Mouse (Mus musculus) liver, postnatal 0 days (tissue): ENCODE measurements around the gene Agrp. TPM values are rescaled to one million over a fixed set of nuclear protein-coding genes. Genes with fewer than 3 reads are reported as not detected.
"Not testable (repeated sequence)": the region's sequence is repeated elsewhere in the genome, so short reads cannot be mapped to it uniquely, and the experiment has no call there.

ENCODE experiments used
- ATAC-seq: fragments of 200-750 bp; cut with Nextera tagmentation; 2 replicates; pipeline ENCODE4 v1.8.0; 2017; ENCODE audit warnings: mild to moderate bottlenecking, moderate library complexity
- DNase-seq: peaks from one replicate; pipeline ENCODE4 v3.0.0-alpha.2; 2016
- H3K27ac ChIP-seq: fragments of 300-500 bp; sonication (generic); 2 replicates; pipeline ENCODE4 v1.5.1; 2014; ENCODE audit warnings: antibody characterized with exemption, moderate library complexity, mild to moderate bottlenecking, low read depth
- H3K27me3 ChIP-seq: fragments of 300-500 bp; sonication (generic); 2 replicates; pipeline ENCODE4 v1.6.1; 2014; ENCODE audit warnings: low read length, control low read depth, mixed read lengths; ENCODE audit not compliant: insufficient read depth
- H3K36me3 ChIP-seq: fragments of 300-500 bp; sonication (generic); replicated peaks from 2 replicates; pipeline ENCODE4 v1.6.1; 2014; ENCODE audit warnings: mild to moderate bottlenecking, control low read depth, low read length, moderate library complexity, mixed read lengths; ENCODE audit not compliant: insufficient read depth
- H3K4me1 ChIP-seq: fragments of 300-500 bp; sonication (generic); 2 replicates; pipeline ENCODE4 v1.6.1; 2014; ENCODE audit warnings: antibody characterized with exemption, mild to moderate bottlenecking, control low read depth; ENCODE audit not compliant: insufficient read depth
- H3K4me2 ChIP-seq: fragments of 300-500 bp; sonication (generic); 2 replicates; pipeline ENCODE4 v1.6.1; 2014; ENCODE audit warnings: low read depth, mild to moderate bottlenecking, low read length, moderate library complexity, mixed read lengths
- H3K4me3 ChIP-seq: fragments of 300-500 bp; sonication (generic); 2 replicates; pipeline ENCODE4 v1.5.1; 2014; ENCODE audit warnings: low read depth, low read length
- H3K9ac ChIP-seq: fragments of 300-500 bp; sonication (generic); replicated peaks from 2 replicates; pipeline ENCODE4 v1.6.1; 2014; ENCODE audit warnings: mild to moderate bottlenecking, moderate library complexity
- H3K9me3 ChIP-seq: fragments of 300-500 bp; sonication (generic); 2 replicates; pipeline ENCODE4 v1.6.1; 2016; ENCODE audit warnings: mild to moderate bottlenecking, control low read depth, low read length, mixed read lengths
- CTCF ChIP-seq: sonication (generic); IDR thresholded peaks from 2 replicates; pipeline ENCODE4 v1.5.1; 2016; ENCODE audit warnings: antibody characterized with exemption, low read depth
- EP300 ChIP-seq: IDR thresholded peaks from 2 replicates; pipeline ENCODE4 v1.6.1; 2016; ENCODE audit warnings: antibody characterized with exemption, low read depth, mild to moderate bottlenecking
- WGBS: fragments of 180-500 bp; shearing (Covaris S2); extraction: QIAGEN DNeasy Blood & Tissue Kit; methylation state at CpG from one replicate; pipeline ENCODE4 v1.1.7; 2014; ENCODE audit not compliant: insufficient replicate concordance; 5-methylcytosine and 5-hydroxymethylcytosine counted together
- polyA plus RNA-seq: library from polyadenylated mRNA; unstranded; fragments of >200 nt; fragmentation: Nextera tagmentation; extraction: Ambion mirVana; gene quantifications from 2 replicates; pipeline ENCODE4 v1.2.1, GENCODE M21; 2015

The Agrp gene
- polyA plus RNA-seq, 1 experiment from 2014 or later: not detected

DNA sequence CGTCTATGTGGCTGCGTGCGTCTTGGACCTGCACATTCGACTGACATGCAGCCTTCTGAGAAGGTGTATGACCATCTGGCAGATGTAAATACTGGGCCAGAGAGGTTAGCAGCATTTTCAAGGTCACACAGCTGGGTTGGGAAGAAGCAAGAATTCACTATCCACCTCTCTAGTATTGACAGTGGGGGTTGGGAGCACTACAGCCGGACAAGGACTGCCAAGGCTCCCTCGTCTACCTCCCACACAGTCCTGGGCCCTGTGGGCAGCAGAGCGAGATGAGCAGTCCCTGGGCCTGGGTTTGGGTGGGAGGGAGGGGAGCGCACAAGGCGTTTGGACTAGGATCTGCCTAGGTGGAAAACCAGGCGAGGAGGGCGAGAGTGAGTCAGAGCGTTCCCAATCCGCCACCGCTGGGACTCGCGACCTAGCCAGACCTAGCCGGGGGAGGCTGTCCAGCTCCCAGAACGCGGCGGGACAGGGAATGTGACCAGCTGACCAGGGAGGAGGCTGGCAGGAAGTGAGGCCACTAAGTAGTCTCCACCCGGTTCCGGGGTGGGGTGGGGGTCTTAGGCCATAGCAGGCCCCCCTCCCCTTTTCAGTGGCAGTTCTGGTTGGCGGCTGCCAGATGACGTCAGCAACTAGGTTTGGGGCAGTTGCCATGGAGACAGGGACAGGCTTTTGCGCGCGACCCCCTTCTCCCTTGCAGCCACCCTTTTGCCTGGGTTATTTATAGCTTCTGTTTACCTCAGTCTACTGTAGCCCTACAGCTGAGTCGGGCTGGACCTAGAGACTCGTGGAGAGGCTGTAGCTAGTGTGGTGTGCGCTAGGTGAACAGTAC is 30.8 kb downstream of the Agrp start:
- under 1% methylated on average over 30 of the region's 30 CpGs for WGBS

DNA sequence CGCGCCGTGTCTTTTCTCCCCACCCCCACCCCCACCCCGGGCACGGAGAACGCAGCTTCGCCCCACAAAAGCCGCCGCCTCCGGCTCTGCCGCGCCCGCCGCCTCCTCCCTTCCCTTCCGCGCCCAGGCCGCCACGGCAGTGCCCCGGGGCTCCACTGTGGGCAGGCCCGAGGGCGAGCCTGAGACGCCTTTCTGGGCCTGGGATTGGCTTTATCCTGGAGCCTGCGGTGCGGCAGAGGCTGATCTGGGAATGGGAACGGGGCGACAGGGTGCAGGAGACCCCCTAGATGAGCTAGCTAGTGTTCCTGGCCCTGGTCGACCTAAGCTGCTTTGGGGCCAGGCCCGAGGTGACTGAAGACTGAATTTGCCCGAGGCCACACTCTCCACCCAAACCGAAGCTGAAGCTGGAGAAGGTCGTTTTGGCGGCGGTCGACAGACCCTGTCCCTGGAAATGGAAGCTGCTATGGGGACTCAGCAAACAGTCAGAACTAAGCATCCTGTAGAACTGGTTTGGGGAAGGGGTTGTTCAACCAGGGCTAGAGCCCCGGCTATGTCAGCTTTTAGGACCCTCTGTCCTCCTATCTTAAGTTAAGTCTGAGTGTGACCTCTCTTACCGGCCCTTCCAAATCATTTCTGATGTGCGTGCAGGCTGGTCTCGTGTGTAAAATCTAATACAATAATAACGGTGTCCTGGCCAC is 31.6 kb downstream of the Agrp start:
- Histone ChIP-seq H3K9me3 (no peaks in the 10 kb centered on the region), H3K27ac (peak overlapping the region; percentile 75), H3K4me3 (peak overlapping the region; percentile 88), H3K27me3 (no peaks in the 10 kb centered on the region), H3K4me2 (peak overlapping the region; percentile 97), H3K4me1 (peaks cover 40% of the 10 kb centered on the region), H3K36me3 (no peaks in the 10 kb centered on the region; the same call in 1 of the 2 replicates), H3K9ac (peak overlapping the region; percentile 88)
- peak; percentile 66 for DNase-seq
- peak; percentile 53 for ATAC-seq
- under 1% methylated on average over 27 of the region's 39 CpGs for WGBS
- no peak for TF ChIP-seq EP300

More for the DNA sequence above, 30.8 kb downstream of the Agrp start:
- Histone ChIP-seq H3K27ac (peak overlapping the region; percentile 75), H3K36me3 (no peaks in the 10 kb centered on the region; the same call in 1 of the 2 replicates), H3K4me1 (peaks cover 41% of the 10 kb centered on the region), H3K4me2 (peak overlapping the region; percentile 97), H3K4me3 (peak overlapping the region; percentile 88), H3K27me3 (no peaks in the 10 kb centered on the region), H3K9me3 (no peaks in the 10 kb centered on the region), H3K9ac (peak overlapping the region; percentile 88)
- DNase-seq: peak; percentile 78
- peak; percentile 61 for ATAC-seq
- TF ChIP-seq CTCF (no peak), EP300 (no peak)

DNA sequence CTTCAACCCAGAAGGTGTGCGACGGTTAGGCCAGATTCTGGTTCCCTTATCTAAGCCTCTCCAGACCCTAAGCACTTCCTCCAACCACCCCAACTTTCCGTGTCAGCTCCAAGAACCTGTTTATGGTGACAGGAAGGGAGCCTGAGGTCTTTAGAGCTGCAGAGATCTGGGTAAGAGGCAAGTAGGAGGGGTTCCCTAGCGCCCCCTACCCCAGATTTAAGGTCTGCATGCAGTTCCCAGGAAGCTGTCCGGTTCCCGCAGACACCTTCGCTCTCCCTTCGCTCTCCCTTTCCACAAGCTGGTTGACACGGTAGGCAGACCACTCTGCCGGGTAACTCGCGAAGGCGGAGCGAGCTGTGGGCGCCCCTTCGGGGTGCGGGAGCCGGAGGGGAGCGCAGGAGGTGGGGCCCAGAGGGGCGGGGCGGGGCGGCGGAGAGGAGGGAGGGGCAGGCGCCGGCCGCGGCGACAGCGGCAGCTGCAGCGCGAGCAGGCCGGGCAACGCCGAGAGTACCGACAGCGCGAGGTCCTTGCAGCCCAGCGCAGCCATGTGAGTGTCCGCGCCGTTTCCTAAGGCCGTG is 32.3 kb downstream of the Agrp start, which contains the start of gene Ripor1:
TSS of gene Ripor1 (plus strand) at position 452 of the 578 bp plus-strand sequence.
- Histone ChIP-seq H3K9ac (peak within 1 kb of the TSS; percentile 88), H3K27ac (peak within 1 kb of the TSS; percentile 75), H3K9me3 (no peaks in the 10 kb centered on the region), H3K4me3 (peak within 1 kb of the TSS; percentile 88), H3K4me2 (peak within 1 kb of the TSS; percentile 97), H3K36me3 (no peaks in the 10 kb centered on the region), H3K4me1 (peaks cover 38% of the 10 kb centered on the region), H3K27me3 (no peaks in the 10 kb centered on the region)
- ATAC-seq (peak; percentile 74), DNase-seq (peak; percentile 88)
- WGBS: 1% methylated on average over 40 of the region's 42 CpGs
- TF ChIP-seq CTCF (peak; percentile 61), EP300 (peak; percentile 85)

DNA sequence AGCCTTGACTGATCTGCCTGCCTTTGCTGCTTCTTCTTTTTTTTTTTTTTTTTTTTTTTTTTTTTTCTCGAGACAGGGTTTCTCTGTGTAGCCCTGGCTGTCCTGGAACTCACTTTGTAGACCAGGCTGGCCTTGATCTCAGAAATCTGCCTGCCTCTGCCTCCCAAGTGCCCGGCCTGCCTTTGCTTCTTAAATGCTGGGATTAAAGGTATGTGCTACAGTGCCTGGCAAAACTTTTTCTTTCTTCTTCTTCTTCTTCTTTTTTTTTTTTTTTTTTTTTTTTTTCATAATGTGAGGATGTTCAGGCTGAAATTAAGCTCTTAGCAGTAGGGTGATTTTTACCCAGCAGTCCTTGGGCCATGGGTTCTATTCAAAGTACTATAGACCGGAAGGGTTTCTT is 34.7 kb downstream of the Agrp start:
- not testable (repeated sequence) for ATAC-seq, H3K27me3 ChIP-seq, H3K9ac ChIP-seq, H3K4me2 ChIP-seq, DNase-seq, H3K36me3 ChIP-seq, H3K9me3 ChIP-seq, H3K27ac ChIP-seq, H3K4me3 ChIP-seq
- WGBS: 81% methylated on average over 2 of the region's 3 CpGs
- peaks cover 26% of the 10 kb centered on the region for H3K4me1 ChIP-seq

DNA sequence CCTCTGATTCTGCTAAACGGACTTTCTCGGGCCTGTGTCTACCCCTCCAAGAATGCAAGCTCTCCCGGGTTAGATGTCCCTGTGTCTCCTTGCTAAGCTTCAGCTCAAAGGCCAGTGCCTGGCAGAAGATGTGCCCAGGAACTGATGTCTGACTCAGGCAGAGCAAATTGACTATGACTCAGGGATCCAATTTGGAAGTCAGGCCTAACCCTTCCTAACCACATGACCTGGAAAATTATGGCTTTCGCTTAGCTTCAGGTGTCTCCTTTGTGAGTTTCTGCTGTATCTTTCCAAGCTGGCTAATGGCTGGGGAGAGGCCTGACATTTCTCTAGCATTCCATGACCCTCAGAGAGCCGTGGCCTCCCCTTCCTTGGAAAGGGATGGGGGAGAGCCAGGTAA is 35.9 kb downstream of the Agrp start:
- WGBS: 70% methylated on average over 5 of the region's 5 CpGs
- H3K4me1 ChIP-seq: peaks cover 18% of the 10 kb centered on the region
- H3K4me2 ChIP-seq: no peak overlapping the region
- no peaks in the 10 kb centered on the region for H3K36me3 ChIP-seq
- H3K27ac ChIP-seq: no peak overlapping the region
- no peaks in the 10 kb centered on the region for H3K27me3 ChIP-seq
- DNase-seq: no peak
- TF ChIP-seq CTCF: no peak
- TF ChIP-seq EP300: no peak
- H3K9me3 ChIP-seq: no peaks in the 10 kb centered on the region
- H3K4me3 ChIP-seq: no peak overlapping the region
- H3K9ac ChIP-seq: no peak overlapping the region
- no peak for ATAC-seq

DNA sequence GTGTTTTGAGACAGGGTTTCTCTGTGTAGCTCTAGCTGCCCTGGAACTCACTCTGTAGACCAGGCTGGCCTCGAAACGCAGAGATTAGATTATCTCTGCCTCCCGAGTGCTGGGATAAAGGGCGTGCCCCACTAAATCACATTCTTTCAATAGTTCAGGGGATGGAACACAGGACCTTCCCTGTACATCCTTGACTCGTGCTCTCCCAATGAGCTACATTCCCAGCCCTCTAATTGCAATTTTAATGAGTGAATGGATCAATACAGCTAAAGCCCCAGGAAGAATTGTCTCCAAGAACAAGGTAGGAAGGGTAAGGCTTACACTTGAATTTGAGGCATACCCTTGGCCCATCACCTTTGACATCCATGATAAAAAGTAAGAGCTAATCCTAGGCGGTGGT is 38.4 kb downstream of the Agrp start:
- no peak overlapping the region for H3K27ac ChIP-seq
- TF ChIP-seq EP300: no peak
- TF ChIP-seq CTCF: no peak
- no peak overlapping the region for H3K4me2 ChIP-seq
- H3K4me1 ChIP-seq: peaks cover 16% of the 10 kb centered on the region
- H3K9ac ChIP-seq: no peak overlapping the region
- no peaks in the 10 kb centered on the region for H3K27me3 ChIP-seq
- no peaks in the 10 kb centered on the region for H3K9me3 ChIP-seq
- H3K4me3 ChIP-seq: no peak overlapping the region
- no peaks in the 10 kb centered on the region for H3K36me3 ChIP-seq
- WGBS: 58% methylated on average over 6 of the region's 6 CpGs
- DNase-seq (no peak), ATAC-seq (no peak)
